ENCODE assay signal across 32 mouse cellular contexts in genomic region chr2:168939261-168939933, GRCm38 (mm10). TPM values are rescaled to one million over a fixed set of nuclear protein-coding genes. Genes with fewer than 3 reads are reported as not detected.
DNase-seq lines count a peak whose midpoint lies in the region; ATAC-seq lines count a peak whose summit lies in the region.
"Had no signal": no experiment of that assay in that cellular context is flagged by ENCODE, and none has a peak within 500 bp of the region (broad histone marks: within the 10 kb centered on the region; RNA-seq: fewer than 3 reads in every experiment).

No protein-coding gene starts in this region.

- no peak overlapping the region for H3K4me3 ChIP-seq in hindbrain, embryonic 12.5 days
- H3K4me3 ChIP-seq in hindbrain, embryonic 10.5 days, result no peak overlapping the region
- H3K4me3 ChIP-seq in hindbrain, embryonic 16.5 days (ENCODE audit: low read length), result no peak overlapping the region
- H3K4me3 ChIP-seq: embryonic facial prominence, embryonic 10.5 days; embryonic facial prominence, embryonic 15.5 days; heart, adult 2 months; heart, embryonic 13.5 days; limb, embryonic 10.5 days; limb, embryonic 15.5 days had no signal

- no peaks in the 10 kb centered on the region for H3K9me3 ChIP-seq in hindbrain, embryonic 12.5 days (replicated peaks)
- no peaks in the 10 kb centered on the region for H3K9me3 ChIP-seq in hindbrain, embryonic 10.5 days
- no peaks in the 10 kb centered on the region for H3K9me3 ChIP-seq in hindbrain, embryonic 16.5 days (ENCODE audit: control insufficient read depth, low read length)
- H3K9me3 ChIP-seq: embryonic facial prominence, embryonic 10.5 days; embryonic facial prominence, embryonic 15.5 days; G1E; heart, embryonic 13.5 days; limb, embryonic 10.5 days; limb, embryonic 15.5 days had no signal

- no peaks in the 10 kb centered on the region for H3K4me1 ChIP-seq in hindbrain, embryonic 12.5 days
- no peaks in the 10 kb centered on the region for H3K4me1 ChIP-seq in hindbrain, embryonic 10.5 days (replicated peaks)
- no peaks in the 10 kb centered on the region for H3K4me1 ChIP-seq in hindbrain, embryonic 16.5 days (ENCODE audit: control insufficient read depth, insufficient read depth, low read depth, low read length)
- H3K4me1 ChIP-seq: embryonic facial prominence, embryonic 10.5 days; embryonic facial prominence, embryonic 15.5 days; heart, embryonic 13.5 days; limb, embryonic 10.5 days; limb, embryonic 15.5 days had no signal

- peak; percentile 52 for DNase-seq in cerebellum, postnatal 14 days
- no peak for DNase-seq in cerebellum, postnatal 25 days
- DNase-seq in hindbrain, embryonic 10.5 days (ENCODE audit: low spot score), result no peak
- DNase-seq in brain, adult 2 months (ENCODE audit: low read depth, low spot score), result peak; percentile 38
- DNase-seq in heart, postnatal 4 days, result no peak
- DNase-seq: adrenal gland, adult 8-10 months; cerebellum, adult 11 months; cerebellum, adult 9-11 months; heart, adult 2 months; heart, postnatal 10 days; kidney, adult 8-10 months; kidney, postnatal 4 days; layer of hippocampus, adult 9-11 months; lung, adult 2 months; lung, postnatal 10 days; midbrain, embryonic 14.5 days; right cerebral cortex, postnatal 4 days; thymus, adult 18-20 months; thymus, postnatal 25 days had no signal

- WGBS in hindbrain, embryonic 12.5 days, result 71% methylated on average over 10 of the region's 10 CpGs
- 88% methylated on average over 10 of the region's 10 CpGs for WGBS in hindbrain, embryonic 10.5 days
- WGBS in hindbrain, embryonic 16.5 days, result 65% methylated on average over 10 of the region's 10 CpGs

- no peak overlapping the region for H3K4me2 ChIP-seq in hindbrain, embryonic 12.5 days (replicated peaks)
- H3K4me2 ChIP-seq in hindbrain, embryonic 16.5 days (ENCODE audit: low read length), result no peak overlapping the region
- H3K4me2 ChIP-seq: embryonic facial prominence, embryonic 15.5 days; heart, embryonic 13.5 days; limb, embryonic 15.5 days had no signal

- H3K27ac ChIP-seq in hindbrain, embryonic 12.5 days, result 0 out of 2 replicates have a peak overlapping the region, but pooled peaks have one; percentile 5
- no peak overlapping the region for H3K27ac ChIP-seq in hindbrain, embryonic 10.5 days
- H3K27ac ChIP-seq in hindbrain, embryonic 16.5 days (ENCODE audit: low read depth, low read length), result peak overlapping the region; percentile 71
- H3K27ac ChIP-seq: embryonic facial prominence, embryonic 10.5 days; embryonic facial prominence, embryonic 15.5 days; heart, adult 2 months; heart, embryonic 13.5 days; kidney, postnatal 0 days; limb, embryonic 10.5 days; limb, embryonic 15.5 days; liver, embryonic 14.5 days; macrophage; stomach, postnatal 0 days had no signal

- no peak overlapping the region for H3K9ac ChIP-seq in hindbrain, embryonic 12.5 days
- no peak overlapping the region for H3K9ac ChIP-seq in hindbrain, embryonic 16.5 days (ENCODE audit: low read depth, low read length)
- H3K9ac ChIP-seq: embryonic facial prominence, embryonic 15.5 days; heart, embryonic 13.5 days; limb, embryonic 15.5 days; liver, embryonic 14.5 days had no signal

- peaks cover 63% of the 10 kb centered on the region for H3K36me3 ChIP-seq in hindbrain, embryonic 12.5 days
- peaks cover 88% of the 10 kb centered on the region for H3K36me3 ChIP-seq in hindbrain, embryonic 10.5 days
- peaks cover 28% of the 10 kb centered on the region for H3K36me3 ChIP-seq in hindbrain, embryonic 16.5 days (ENCODE audit: control insufficient read depth, insufficient read depth, low read length)

- H3K27me3 ChIP-seq in hindbrain, embryonic 12.5 days, result no peaks in the 10 kb centered on the region
- no peaks in the 10 kb centered on the region for H3K27me3 ChIP-seq in hindbrain, embryonic 10.5 days (ENCODE audit: insufficient read depth, poor library complexity, severe bottlenecking)
- H3K27me3 ChIP-seq in hindbrain, embryonic 16.5 days (replicated peaks; ENCODE audit: control insufficient read depth, insufficient read depth, low read length), result no peaks in the 10 kb centered on the region
- H3K27me3 ChIP-seq: embryonic facial prominence, embryonic 15.5 days; heart, embryonic 13.5 days; limb, embryonic 15.5 days had no signal

- ATAC-seq in hindbrain, embryonic 12.5 days (ENCODE audit: low FRiP score), result no peak
- peak; percentile 40; the same call in 1 of the 2 replicates for ATAC-seq in hindbrain, embryonic 16.5 days
- ATAC-seq: intestine, embryonic 16.5 days had no signal

RNA-seq across cellular contexts. Expression of gene Zfp64, which starts 16.0 kb away (rescaled TPM):
- 37.7 and 39.0 TPM in 2 replicates for polyA plus RNA-seq in hindbrain, embryonic 12.5 days (2016; fragmentation: Nextera tagmentation; extraction: Ambion mirVana)
- 39.9 and 41.3 TPM in 2 replicates for polyA plus RNA-seq in hindbrain, embryonic 10.5 days (2016; fragmentation: Nextera tagmentation; extraction: Ambion mirVana)
- 30.8 and 35.0 TPM in 2 replicates for polyA plus RNA-seq in hindbrain, embryonic 16.5 days (2015; fragmentation: Nextera tagmentation; extraction: Ambion mirVana)
- total RNA-seq in heart, postnatal 4 days (2021), result 10 to 100 TPM; 12.2 to 13.3 TPM

Comparison
In these comparisons a context has a peak if more than half of its experiments do, and no peak if none do; other contexts are left out.
1. DNase-seq: peak in cerebellum, postnatal 14 days (2 of 2) and brain, adult 2 months (single experiment); none in cerebellum, postnatal 25 days (0 of 2), hindbrain, embryonic 10.5 days (single experiment) and heart, postnatal 4 days (single experiment).